Mouse (Mus musculus) E14TG2a.4 (cell line): ENCODE measurements around the gene Thsd4.
A peak's percentile ranks its signal among the peaks of the same experiment; 100 is the strongest.

ENCODE experiments used
- H3K27me3 ChIP-seq: 2 replicates; pipeline ENCODE4 v1.6.1; 2014; ENCODE audit warnings: low read length, control low read depth; ENCODE audit not compliant: insufficient read depth
- H3K36me3 ChIP-seq: 2 replicates; pipeline ENCODE4 v1.6.1; 2014; ENCODE audit warnings: low read length, control low read depth; ENCODE audit not compliant: insufficient read depth
- H3K4me1 ChIP-seq: replicated peaks from 2 replicates; pipeline ENCODE4 v1.6.1; 2014; ENCODE audit warnings: low read depth, low read length, control low read depth
- H3K4me3 ChIP-seq: replicated peaks from 2 replicates; pipeline ENCODE4 v1.5.1; 2014; ENCODE audit warnings: mild to moderate bottlenecking, low read length
- H3K9me3 ChIP-seq: 2 replicates; pipeline ENCODE4 v1.6.1; 2014; ENCODE audit warnings: low read length, control low read depth
- CTCF ChIP-seq: conservative IDR thresholded peaks from 2 replicates; pipeline ENCODE4 v1.5.1; 2014; ENCODE audit warnings: low read length
- NANOG ChIP-seq: IDR thresholded peaks from 2 replicates; pipeline ENCODE4 v1.6.1; 2014; ENCODE audit warnings: borderline replicate concordance, low read length, mixed read lengths
- POU5F1 ChIP-seq: IDR thresholded peaks from 2 replicates; pipeline ENCODE4 v1.6.1; 2014; ENCODE audit warnings: low read length, borderline replicate concordance

Thsd4 gene

DNA sequence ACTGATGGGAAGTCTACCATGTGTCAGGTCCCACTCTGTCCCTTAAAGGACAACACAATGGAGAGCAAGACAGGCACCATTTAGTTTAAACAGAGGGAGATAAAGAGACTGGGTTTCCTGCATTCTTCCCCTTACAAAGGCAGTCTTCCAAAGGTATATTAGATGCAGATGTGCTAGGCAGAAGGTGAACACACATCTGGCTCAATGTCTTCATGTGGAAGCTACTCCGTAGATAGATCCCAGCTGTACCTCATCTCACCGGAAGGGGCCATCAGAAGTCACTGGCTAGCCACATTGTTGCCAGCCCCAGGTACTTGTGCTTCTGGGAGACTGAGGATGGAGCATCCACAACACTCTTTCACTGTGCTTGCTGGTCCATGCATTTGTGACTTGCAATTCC is 301.4 kb downstream of the Thsd4 start:
- Histone ChIP-seq H3K4me3 (no peak overlapping the region), H3K4me1 (no peaks in the 10 kb centered on the region), H3K27me3 (no peaks in the 10 kb centered on the region), H3K36me3 (no peaks in the 10 kb centered on the region), H3K9me3 (no peaks in the 10 kb centered on the region)
- TF ChIP-seq POU5F1 = no peak
- TF ChIP-seq NANOG = no peak
- no peak for TF ChIP-seq CTCF

- no peak overlapping the region for H3K4me3 ChIP-seq
- H3K9me3 ChIP-seq = no peaks in the 10 kb centered on the region
- H3K27me3 ChIP-seq = no peaks in the 10 kb centered on the region
- no peaks in the 10 kb centered on the region for H3K36me3 ChIP-seq
- TF ChIP-seq CTCF = no peak
- TF ChIP-seq POU5F1 = no peak
- TF ChIP-seq NANOG = no peak
- H3K4me1 ChIP-seq = no peaks in the 10 kb centered on the region
These were observed 303.4 kb downstream of the Thsd4 start for GRCm38 (mm10) chr9:60218396-60218795.

DNA sequence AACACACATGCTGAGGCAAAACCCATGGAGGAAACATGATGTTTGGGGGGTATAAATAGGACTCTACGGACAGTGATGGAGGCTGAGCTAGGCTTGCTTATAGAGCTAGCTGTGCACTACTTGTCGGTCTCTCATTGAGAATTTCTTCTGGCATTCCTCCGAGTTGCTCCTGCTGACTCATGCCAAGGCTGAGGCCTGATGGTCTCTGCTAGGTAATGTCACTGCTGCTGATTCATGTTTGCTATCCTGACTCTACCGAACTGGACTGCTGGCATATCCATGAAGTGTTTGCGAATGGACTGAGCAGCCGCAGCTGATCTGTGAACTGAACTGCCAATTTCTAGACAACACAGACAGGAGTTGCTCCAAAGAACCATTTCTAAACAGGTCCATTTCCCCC is 305.8 kb downstream of the Thsd4 start:
- H3K9me3 ChIP-seq = no peaks in the 10 kb centered on the region
- no peak for TF ChIP-seq NANOG
- TF ChIP-seq CTCF = no peak
- TF ChIP-seq POU5F1 = no peak

GRCm38 (mm10) chr9:60213111-60213510 is 308.7 kb downstream of the Thsd4 start:
- Histone ChIP-seq H3K4me3 (no peak overlapping the region), H3K4me1 (no peaks in the 10 kb centered on the region), H3K9me3 (no peaks in the 10 kb centered on the region), H3K27me3 (no peaks in the 10 kb centered on the region), H3K36me3 (no peaks in the 10 kb centered on the region)
- TF ChIP-seq POU5F1 (no peak), NANOG (no peak), CTCF (no peak)

More for the DNA sequence above, 305.8 kb downstream of the Thsd4 start:
- Histone ChIP-seq H3K4me3 (no peak overlapping the region), H3K4me1 (no peaks in the 10 kb centered on the region), H3K27me3 (no peaks in the 10 kb centered on the region), H3K36me3 (no peaks in the 10 kb centered on the region)

DNA sequence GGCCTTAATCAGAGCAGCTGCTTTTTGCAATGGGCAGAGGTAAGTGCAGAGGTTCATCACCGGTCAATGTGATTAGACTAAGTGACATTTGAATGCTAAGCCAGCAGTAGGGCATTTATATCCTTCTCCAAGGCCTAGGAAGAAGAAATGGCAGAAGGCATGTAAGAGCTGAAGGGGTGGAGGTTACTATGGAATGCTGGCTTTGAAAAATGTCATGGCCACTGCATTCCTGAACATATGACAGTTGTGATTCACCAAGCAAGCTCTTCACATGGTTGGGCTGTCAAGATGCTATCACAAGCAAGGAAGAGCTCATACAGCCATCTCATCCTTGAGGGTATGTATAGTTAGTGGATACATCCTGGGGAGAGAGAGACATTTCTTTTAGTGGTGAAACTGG is 313.0 kb downstream of the Thsd4 start:
- TF ChIP-seq CTCF (no peak), POU5F1 (no peak), NANOG (no peak)
- H3K27me3 ChIP-seq = no peaks in the 10 kb centered on the region
- H3K36me3 ChIP-seq = no peaks in the 10 kb centered on the region
- H3K9me3 ChIP-seq = no peaks in the 10 kb centered on the region
- no peak overlapping the region for H3K4me3 ChIP-seq
- H3K4me1 ChIP-seq = no peaks in the 10 kb centered on the region

GRCm38 (mm10) chr9:60203141-60203540 is 318.7 kb downstream of the Thsd4 start:
- Histone ChIP-seq H3K4me1 (no peaks in the 10 kb centered on the region), H3K9me3 (no peaks in the 10 kb centered on the region)
- TF ChIP-seq NANOG = no peak

GRCm38 (mm10) chr9:60200436-60200835 is 321.4 kb downstream of the Thsd4 start:
- Histone ChIP-seq H3K36me3 (no peaks in the 10 kb centered on the region), H3K9me3 (no peaks in the 10 kb centered on the region), H3K4me1 (0 out of 2 replicates have a peak, but pooled peaks cover 11% of the 10 kb centered on the region), H3K27me3 (0 out of 2 replicates have a peak, but pooled peaks cover 3% of the 10 kb centered on the region), H3K4me3 (no peak overlapping the region)
- TF ChIP-seq NANOG (no peak), POU5F1 (no peak), CTCF (no peak)

More at GRCm38 (mm10) chr9:60203141-60203540, 318.7 kb downstream of the Thsd4 start:
- H3K36me3 ChIP-seq = no peaks in the 10 kb centered on the region
- no peak overlapping the region for H3K4me3 ChIP-seq
- H3K27me3 ChIP-seq = 0 out of 2 replicates have a peak, but pooled peaks cover under 1% of the 10 kb centered on the region

DNA sequence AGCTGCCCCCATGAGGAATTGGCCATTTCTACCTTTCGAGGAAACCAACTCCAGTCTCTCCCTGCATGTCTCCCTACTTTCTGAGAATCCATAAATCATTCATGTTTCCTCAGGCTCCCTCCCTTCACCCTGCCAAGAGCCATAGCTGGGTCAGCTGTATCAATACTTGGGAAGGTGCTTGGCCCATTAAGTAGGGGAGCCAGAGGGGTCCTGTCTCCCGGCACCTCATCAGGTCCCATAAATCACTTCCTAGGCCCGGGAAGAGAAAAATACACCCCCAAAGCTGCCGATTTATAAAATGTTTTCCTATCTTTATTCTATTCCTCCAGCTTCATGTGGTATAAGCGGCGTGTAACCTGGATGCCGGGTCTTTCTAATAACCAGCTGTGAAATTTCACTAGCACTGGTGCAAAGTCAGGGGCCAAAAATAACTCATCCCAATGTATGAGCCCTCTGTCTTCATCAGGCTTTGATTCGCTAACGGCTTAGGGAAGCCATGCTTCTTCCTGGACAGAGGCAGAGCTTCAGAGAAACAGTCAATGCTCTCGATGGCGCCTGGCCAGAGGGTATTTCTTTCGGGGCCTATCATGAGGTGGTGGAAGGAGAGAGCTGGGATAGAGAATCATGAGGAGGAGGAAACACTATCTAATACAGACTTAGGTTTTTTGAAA is 323.2 kb downstream of the Thsd4 start:
- 0 out of 2 replicates have a peak, but pooled peaks cover 3% of the 10 kb centered on the region for H3K27me3 ChIP-seq
- 0 out of 2 replicates have a peak, but pooled peaks cover 11% of the 10 kb centered on the region for H3K4me1 ChIP-seq
- no peak overlapping the region for H3K4me3 ChIP-seq
- TF ChIP-seq POU5F1 = no peak
- no peak for TF ChIP-seq NANOG
- no peak for TF ChIP-seq CTCF
- H3K9me3 ChIP-seq = no peaks in the 10 kb centered on the region
- no peaks in the 10 kb centered on the region for H3K36me3 ChIP-seq

GRCm38 (mm10) chr9:60195502-60195901 is 326.3 kb downstream of the Thsd4 start:
- TF ChIP-seq NANOG = no peak
- peak; percentile 83 for TF ChIP-seq CTCF
- TF ChIP-seq POU5F1 = no peak
- Histone ChIP-seq H3K9me3 (no peaks in the 10 kb centered on the region), H3K36me3 (no peaks in the 10 kb centered on the region), H3K27me3 (0 out of 2 replicates have a peak, but pooled peaks cover 3% of the 10 kb centered on the region), H3K4me3 (no peak overlapping the region), H3K4me1 (0 out of 2 replicates have a peak, but pooled peaks cover 11% of the 10 kb centered on the region)
